8 mouse cellular contexts compared by ENCODE assay signal in the genomic region with DNA sequence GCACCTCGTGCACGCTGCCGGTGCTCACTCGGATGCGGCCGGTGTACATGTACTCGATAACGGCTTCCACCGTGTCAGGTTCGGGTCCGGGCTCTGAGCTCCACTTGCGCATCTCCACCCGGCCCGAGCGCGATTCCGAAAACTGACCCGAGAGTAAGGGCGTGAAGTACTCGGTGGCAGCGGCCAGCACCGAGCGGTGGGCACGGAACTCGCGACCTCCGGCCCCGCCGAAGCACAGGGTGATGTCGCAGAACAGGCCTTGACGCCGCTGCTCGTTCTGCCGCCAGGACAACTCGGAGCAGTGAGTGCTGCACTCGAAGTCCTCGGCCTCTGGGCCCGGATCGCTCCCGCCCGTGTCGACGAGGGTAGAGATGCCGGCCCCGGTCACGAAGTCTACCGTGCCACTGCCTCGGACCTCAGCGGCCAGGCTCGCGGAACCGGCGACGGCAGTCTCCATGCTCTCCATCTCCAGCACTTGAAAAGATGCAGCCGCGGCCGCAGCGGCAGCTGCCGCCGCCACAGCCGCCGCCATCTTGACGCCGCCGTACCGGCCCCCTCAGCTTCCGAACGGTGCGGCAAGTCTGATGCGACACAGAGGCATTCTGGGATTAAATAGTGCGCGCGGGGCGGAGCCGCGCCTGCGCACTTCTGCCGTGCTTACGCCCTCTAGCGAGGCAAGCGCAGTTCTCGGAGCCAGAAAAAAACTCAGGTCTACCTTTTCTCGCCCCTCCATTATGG. TPM values are rescaled to one million over a fixed set of nuclear protein-coding genes. Genes with fewer than 3 reads are reported as not detected.
DNase-seq lines count a peak whose midpoint lies in the region; ATAC-seq and TF ChIP-seq lines count a peak whose summit lies in the region.

TSS of gene Klhl11 (minus strand) at position 545 of the 738 bp plus-strand sequence.

- peaks cover 18% of the 10 kb centered on the region for H3K36me3 ChIP-seq in C2C12 (ENCODE audit: control insufficient read depth, insufficient read depth)
- H3K36me3 ChIP-seq in erythroblast, embryonic 14.5 days (ENCODE audit: control insufficient read depth) = peaks cover 31% of the 10 kb centered on the region
- peaks cover 18% of the 10 kb centered on the region for H3K36me3 ChIP-seq in heart, embryonic 12.5 days
- H3K36me3 ChIP-seq in kidney, postnatal 0 days (ENCODE audit: insufficient read depth, low read length) = 0 out of 2 replicates have a peak, but pooled peaks cover 9% of the 10 kb centered on the region
- peaks cover 4% of the 10 kb centered on the region; the same call in 1 of the 2 replicates for H3K36me3 ChIP-seq in liver, embryonic 11.5 days (ENCODE audit: control insufficient read depth, insufficient read depth, low read length)
- peaks cover 15% of the 10 kb centered on the region for H3K36me3 ChIP-seq in stomach, embryonic 14.5 days (ENCODE audit: control insufficient read depth, insufficient read depth, low read length)

- peak within 1 kb of the TSS; percentile 96 for H3K9ac ChIP-seq in heart, embryonic 12.5 days
- peak within 1 kb of the TSS; percentile 86 for H3K9ac ChIP-seq in kidney, postnatal 0 days (ENCODE audit: low read depth, low read length)
- peak within 1 kb of the TSS; percentile 96 for H3K9ac ChIP-seq in liver, embryonic 11.5 days (ENCODE audit: low read depth, low read length)
- peak within 1 kb of the TSS; percentile 93 for H3K9ac ChIP-seq in stomach, embryonic 14.5 days (replicated peaks; ENCODE audit: low read depth, low read length)

- H3ac ChIP-seq in C2C12 (ENCODE audit: control insufficient read depth, insufficient read length, low read depth) = peak within 1 kb of the TSS; percentile 99

- peak within 1 kb of the TSS; percentile 99 for H3K4me2 ChIP-seq in heart, embryonic 12.5 days
- H3K4me2 ChIP-seq in kidney, postnatal 0 days (ENCODE audit: low read length) = peak within 1 kb of the TSS; percentile 99
- H3K4me2 ChIP-seq in liver, embryonic 11.5 days = peak within 1 kb of the TSS; percentile 75
- H3K4me2 ChIP-seq in stomach, embryonic 14.5 days (replicated peaks; ENCODE audit: low read depth, low read length) = peak within 1 kb of the TSS; percentile 94

- no peaks in the 10 kb centered on the region for H3K27me3 ChIP-seq in C2C12 (ENCODE audit: control insufficient read depth, insufficient read depth, insufficient read length)
- H3K27me3 ChIP-seq in erythroblast, embryonic 14.5 days (ENCODE audit: control insufficient read depth) = no peaks in the 10 kb centered on the region
- no peaks in the 10 kb centered on the region for H3K27me3 ChIP-seq in heart, embryonic 12.5 days (replicated peaks)
- H3K27me3 ChIP-seq in kidney, postnatal 0 days (ENCODE audit: insufficient read depth, low read length) = no peaks in the 10 kb centered on the region
- no peaks in the 10 kb centered on the region for H3K27me3 ChIP-seq in liver, embryonic 11.5 days (replicated peaks; ENCODE audit: control insufficient read depth, insufficient read depth, low read length)
- H3K27me3 ChIP-seq in stomach, embryonic 14.5 days (ENCODE audit: control insufficient read depth, insufficient read depth, low read length) = no peaks in the 10 kb centered on the region

- H3K4me3 ChIP-seq in C2C12 (ENCODE audit: insufficient read depth, poor library complexity, severe bottlenecking) = peak within 1 kb of the TSS; percentile 99
- peak within 1 kb of the TSS; percentile 79 for H3K4me3 ChIP-seq in erythroblast, embryonic 14.5 days (replicated peaks)
- peak within 1 kb of the TSS; percentile 83 for H3K4me3 ChIP-seq in heart, embryonic 12.5 days
- peak within 1 kb of the TSS; percentile 79 for H3K4me3 ChIP-seq in kidney, postnatal 0 days (replicated peaks; ENCODE audit: low read depth, low read length)
- peak within 1 kb of the TSS; percentile 98 for H3K4me3 ChIP-seq in liver, embryonic 11.5 days (ENCODE audit: low read depth, low read length)
- H3K4me3 ChIP-seq in stomach, embryonic 14.5 days (ENCODE audit: low read depth, low read length) = peak within 1 kb of the TSS; percentile 93

- peak; percentile 74 for TF ChIP-seq CTCF in C2C12 (IDR thresholded peaks at IDR 0.05; ENCODE audit: control insufficient read depth, insufficient read depth, insufficient read length)
- peak; percentile 86 for TF ChIP-seq CTCF in brain, embryonic 14.5 days (IDR thresholded peaks at IDR 0.05; ENCODE audit: borderline replicate concordance, extremely low read depth, insufficient read depth, insufficient read length)
- peak; percentile 79 for TF ChIP-seq CTCF in kidney, postnatal 0 days (IDR thresholded peaks at IDR 0.05; ENCODE audit: low read depth)

- TF ChIP-seq POLR2A in brain, embryonic 14.5 days (IDR thresholded peaks at IDR 0.05; ENCODE audit: borderline replicate concordance, extremely low read depth, insufficient read depth, insufficient read length, poor library complexity, severe bottlenecking) = peak; percentile 97

- no peaks in the 10 kb centered on the region for H3K9me3 ChIP-seq in erythroblast, embryonic 14.5 days (ENCODE audit: control insufficient read depth, low read length)
- H3K9me3 ChIP-seq in heart, embryonic 12.5 days (replicated peaks) = no peaks in the 10 kb centered on the region
- no peaks in the 10 kb centered on the region for H3K9me3 ChIP-seq in kidney, postnatal 0 days (replicated peaks; ENCODE audit: low read length)
- H3K9me3 ChIP-seq in liver, embryonic 11.5 days (ENCODE audit: control insufficient read depth, low read length) = no peaks in the 10 kb centered on the region
- H3K9me3 ChIP-seq in stomach, embryonic 14.5 days (ENCODE audit: control insufficient read depth, low read depth, low read length) = no peaks in the 10 kb centered on the region

- WGBS in heart, embryonic 12.5 days = under 1% methylated on average over 83 of the region's 83 CpGs
- WGBS in kidney, postnatal 0 days = under 1% methylated on average over 80 of the region's 83 CpGs
- WGBS in liver, embryonic 11.5 days = under 1% methylated on average over 83 of the region's 83 CpGs
- under 1% methylated on average over 83 of the region's 83 CpGs for WGBS in stomach, embryonic 14.5 days

- peak; percentile 90 for ATAC-seq in heart, embryonic 12.5 days (ENCODE audit: insufficient number of reproducible peaks, low FRiP score)
- peak; percentile 84 for ATAC-seq in kidney, postnatal 0 days (replicated peaks; ENCODE audit: low FRiP score, low read depth)
- peak; percentile 93 for ATAC-seq in liver, embryonic 11.5 days (replicated peaks; ENCODE audit: low FRiP score)
- peak; percentile 89 for ATAC-seq in stomach, embryonic 14.5 days (ENCODE audit: insufficient number of reproducible peaks, insufficient read depth, low FRiP score, low read depth)

- peaks cover 50% of the 10 kb centered on the region for H3K79me3 ChIP-seq in C2C12 (ENCODE audit: low read depth)

- H3K4me1 ChIP-seq in erythroblast, embryonic 14.5 days (ENCODE audit: control insufficient read depth) = peaks cover 35% of the 10 kb centered on the region
- H3K4me1 ChIP-seq in heart, embryonic 12.5 days (replicated peaks) = peaks cover 19% of the 10 kb centered on the region
- peaks cover 16% of the 10 kb centered on the region for H3K4me1 ChIP-seq in kidney, postnatal 0 days (replicated peaks; ENCODE audit: insufficient read depth, low read length)
- peaks cover 18% of the 10 kb centered on the region for H3K4me1 ChIP-seq in liver, embryonic 11.5 days (replicated peaks; ENCODE audit: control insufficient read depth, insufficient read depth, low read length)
- H3K4me1 ChIP-seq in stomach, embryonic 14.5 days (ENCODE audit: control insufficient read depth, insufficient read depth, low read length) = peaks cover 17% of the 10 kb centered on the region

- peaks cover 52% of the 10 kb centered on the region for H3K79me2 ChIP-seq in C2C12 (ENCODE audit: control insufficient read depth, insufficient read depth)

- H3K27ac ChIP-seq in heart, embryonic 12.5 days (ENCODE audit: poor library complexity, severe bottlenecking) = peak within 1 kb of the TSS; percentile 56
- H3K27ac ChIP-seq in kidney, postnatal 0 days = peak within 1 kb of the TSS; percentile 79
- H3K27ac ChIP-seq in liver, embryonic 11.5 days (ENCODE audit: low read depth, low read length) = peak within 1 kb of the TSS; percentile 70
- H3K27ac ChIP-seq in stomach, embryonic 14.5 days (ENCODE audit: low read length) = peak within 1 kb of the TSS; percentile 69

- peak; percentile 97 for DNase-seq in brain, embryonic 14.5 days (ENCODE audit: low read depth)
- peak; percentile 95 for DNase-seq in kidney, postnatal 0 days (ENCODE audit: low spot score)
- peak; percentile 88 for DNase-seq in liver, embryonic 11.5 days (ENCODE audit: low spot score)
- peak; percentile 98 for DNase-seq in naive thymus-derived CD4-positive, alpha-beta T cell, adult 2 months (ENCODE audit: low read depth)

TF ChIP-seq in C2C12, 6 proteins besides CTCF, POLR2A, EP300 and RAD21:
- TF ChIP-seq MAX (IDR thresholded peaks at IDR 0.05) (peak; percentile 67), MYOG (IDR thresholded peaks at IDR 0.05; ENCODE audit: control insufficient read depth, extremely low read depth, insufficient read length) (no peak)

RNA-seq across cellular contexts. Expression of gene Klhl11, which starts in this region (rescaled TPM):
- 4.4 TPM for polyA plus RNA-seq in C2C12 (2012; fragmentation: generic; extraction: Trizol)
- polyA plus RNA-seq in brain, embryonic 14.5 days (2012; rRNA removed) = 5.4 and 10.7 TPM in 2 replicates
- 0.03 and 0.06 TPM in 2 replicates for polyA plus RNA-seq in erythroblast, embryonic 14.5 days (2012)
- polyA plus RNA-seq in heart, embryonic 12.5 days (2016; fragmentation: Nextera tagmentation; extraction: Ambion mirVana) = 9.5 and 9.8 TPM in 2 replicates
- 5.4 and 6.0 TPM in 2 replicates for polyA plus RNA-seq in kidney, postnatal 0 days (2015; fragmentation: Nextera tagmentation; extraction: Ambion mirVana)
- polyA plus RNA-seq in liver, embryonic 11.5 days (2014; fragmentation: Nextera tagmentation; extraction: Ambion mirVana) = 6.3 and 6.7 TPM in 2 replicates
- 11.2 and 12.3 TPM in 2 replicates for polyA plus RNA-seq in stomach, embryonic 14.5 days (2014; fragmentation: Nextera tagmentation; extraction: Ambion mirVana)

Comparison
In these comparisons a context has a peak if more than half of its experiments do, and no peak if none do; other contexts are left out.
1. Peak in every context shown above with its lines: DNase-seq, ATAC-seq, H3K4me3 ChIP-seq and H3K27ac ChIP-seq.